In the genomic region with DNA sequence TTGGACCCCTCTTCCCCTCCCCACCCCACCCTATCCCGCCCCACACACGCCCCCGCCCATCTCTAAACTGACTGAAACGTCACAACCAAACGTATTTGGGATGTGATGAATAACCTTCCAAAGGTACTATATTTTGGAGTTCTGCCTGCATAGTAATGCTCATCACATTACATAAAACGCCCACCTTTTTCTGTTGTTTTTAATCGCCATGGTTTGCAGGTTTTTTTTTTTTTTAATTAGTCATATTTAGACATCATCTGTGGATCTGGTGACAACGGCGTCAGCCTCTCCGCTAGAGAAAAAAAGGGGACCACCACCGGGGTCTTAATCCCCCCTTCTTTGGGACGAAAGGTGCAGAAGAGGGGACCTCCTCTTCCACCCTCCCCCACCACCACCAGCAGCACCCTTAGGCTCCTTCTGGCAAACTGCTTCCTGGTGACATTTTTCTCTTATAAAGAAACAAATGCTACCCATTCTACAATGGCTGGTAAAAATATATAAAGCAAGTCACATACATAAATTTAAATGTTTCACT, we compare ENCODE assay signal across 8 mouse cellular contexts. TPM values are rescaled to one million over a fixed set of nuclear protein-coding genes. Genes with fewer than 3 reads are reported as not detected.
DNase-seq lines count a peak whose midpoint lies in the region; ATAC-seq lines count a peak whose summit lies in the region.

No protein-coding gene starts in this region.

- H3K4me3 ChIP-seq in lung, embryonic 16.5 days (ENCODE audit: low read length), result peak overlapping the region; percentile 94
- H3K4me3 ChIP-seq in intestine, embryonic 15.5 days (replicated peaks), result peak overlapping the region; percentile 84
- H3K4me3 ChIP-seq in neural tube, embryonic 15.5 days (replicated peaks), result peak overlapping the region; percentile 83

- H3K4me1 ChIP-seq in lung, embryonic 16.5 days (replicated peaks; ENCODE audit: control insufficient read depth, insufficient read depth, low read length), result peaks cover 17% of the 10 kb centered on the region
- peaks cover 16% of the 10 kb centered on the region for H3K4me1 ChIP-seq in intestine, embryonic 15.5 days (replicated peaks)
- peaks cover 37% of the 10 kb centered on the region for H3K4me1 ChIP-seq in neural tube, embryonic 15.5 days

- no peak for ATAC-seq in lung, embryonic 16.5 days (ENCODE audit: low read depth)
- no peak for ATAC-seq in intestine, embryonic 15.5 days
- ATAC-seq in neural tube, embryonic 15.5 days (ENCODE audit: low FRiP score), result no peak

- peak overlapping the region; percentile 45 for H3K9ac ChIP-seq in lung, embryonic 16.5 days (ENCODE audit: low read length)
- no peak overlapping the region for H3K9ac ChIP-seq in intestine, embryonic 15.5 days
- peak overlapping the region; percentile 86; the same call in 1 of the 2 replicates for H3K9ac ChIP-seq in neural tube, embryonic 15.5 days (replicated peaks)

- peak overlapping the region; percentile 79 for H3K4me2 ChIP-seq in lung, embryonic 16.5 days (ENCODE audit: low read depth, low read length)
- peak overlapping the region; percentile 62 for H3K4me2 ChIP-seq in intestine, embryonic 15.5 days (replicated peaks)
- H3K4me2 ChIP-seq in neural tube, embryonic 15.5 days, result peak overlapping the region; percentile 84

- peak; percentile 49 for DNase-seq in cerebellum, adult 11-12 months
- DNase-seq in cerebellum, adult 9-10 months, result no peak
- DNase-seq in lung, postnatal 10 days, result no peak
- no peak for DNase-seq in thymus, postnatal 25 days
- DNase-seq in right cerebral cortex, postnatal 36 days (ENCODE audit: low spot score in 2 of 2), result no peak

- WGBS in lung, embryonic 16.5 days, result 4% methylated on average over 12 of the region's 12 CpGs
- WGBS in intestine, embryonic 15.5 days, result 6% methylated on average over 12 of the region's 12 CpGs
- WGBS in neural tube, embryonic 15.5 days, result 2% methylated on average over 12 of the region's 12 CpGs

- no peaks in the 10 kb centered on the region for H3K27me3 ChIP-seq in lung, embryonic 16.5 days (ENCODE audit: control insufficient read depth, insufficient read depth, low read depth, low read length)
- no peaks in the 10 kb centered on the region for H3K27me3 ChIP-seq in intestine, embryonic 15.5 days (replicated peaks)
- H3K27me3 ChIP-seq in neural tube, embryonic 15.5 days (replicated peaks), result no peaks in the 10 kb centered on the region

- H3K27ac ChIP-seq in lung, embryonic 16.5 days (ENCODE audit: low read length), result no peak overlapping the region
- H3K27ac ChIP-seq in intestine, embryonic 15.5 days, result no peak overlapping the region
- H3K27ac ChIP-seq in neural tube, embryonic 15.5 days (replicated peaks), result no peak overlapping the region; the same call in 1 of the 2 replicates

- H3K36me3 ChIP-seq in lung, embryonic 16.5 days (ENCODE audit: control insufficient read depth, insufficient read depth, low read length), result no peaks in the 10 kb centered on the region
- no peaks in the 10 kb centered on the region for H3K36me3 ChIP-seq in intestine, embryonic 15.5 days
- no peaks in the 10 kb centered on the region for H3K36me3 ChIP-seq in neural tube, embryonic 15.5 days

- no peaks in the 10 kb centered on the region for H3K9me3 ChIP-seq in lung, embryonic 16.5 days (ENCODE audit: control insufficient read depth, low read length)
- H3K9me3 ChIP-seq in intestine, embryonic 15.5 days, result no peaks in the 10 kb centered on the region
- H3K9me3 ChIP-seq in neural tube, embryonic 15.5 days (replicated peaks), result no peaks in the 10 kb centered on the region

RNA-seq across cellular contexts. Expression of a gene that starts 7.4 kb away (rescaled TPM):
- polyA plus RNA-seq in lung, embryonic 16.5 days (2015; fragmentation: Nextera tagmentation; extraction: Ambion mirVana), result 23.9 and 26.1 TPM in 2 replicates
- polyA plus RNA-seq in intestine, embryonic 15.5 days (2015; fragmentation: Nextera tagmentation; extraction: Ambion mirVana), result 69.0 and 118 TPM in 2 replicates
- 49.7 and 89.0 TPM in 2 replicates for polyA plus RNA-seq in neural tube, embryonic 15.5 days (2015; fragmentation: Nextera tagmentation; extraction: Ambion mirVana)

RNA-seq across cellular contexts. Expression of a gene that starts 27.6 kb away (rescaled TPM):
- 18.1 and 19.7 TPM in 2 replicates for polyA plus RNA-seq in lung, embryonic 16.5 days (2015; fragmentation: Nextera tagmentation; extraction: Ambion mirVana)
- polyA plus RNA-seq in intestine, embryonic 15.5 days (2015; fragmentation: Nextera tagmentation; extraction: Ambion mirVana), result 13.4 and 15.5 TPM in 2 replicates
- polyA plus RNA-seq in neural tube, embryonic 15.5 days (2015; fragmentation: Nextera tagmentation; extraction: Ambion mirVana), result 13.4 and 14.4 TPM in 2 replicates

RNA-seq across cellular contexts. Expression of a gene that starts 27.7 kb away (rescaled TPM):
- polyA plus RNA-seq in lung, embryonic 16.5 days (2015; fragmentation: Nextera tagmentation; extraction: Ambion mirVana), result 13.3 and 15.1 TPM in 2 replicates
- polyA plus RNA-seq in intestine, embryonic 15.5 days (2015; fragmentation: Nextera tagmentation; extraction: Ambion mirVana), result 8.0 and 10.3 TPM in 2 replicates
- polyA plus RNA-seq in neural tube, embryonic 15.5 days (2015; fragmentation: Nextera tagmentation; extraction: Ambion mirVana), result 10.7 and 12.6 TPM in 2 replicates
